Mouse (Mus musculus) liver, embryonic 12.5 days (tissue): ENCODE measurements around the gene Socs2. TPM values are rescaled to one million over a fixed set of nuclear protein-coding genes. Genes with fewer than 3 reads are reported as not detected.
"Not testable (repeated sequence)": the region's sequence is repeated elsewhere in the genome, so short reads cannot be mapped to it uniquely, and the experiment has no call there.

Experiments
- ATAC-seq: fragments of 200-750 bp; cut with Nextera tagmentation; 2 replicates; pipeline ENCODE4 v1.8.0; 2017; ENCODE audit warnings: moderate number of reproducible peaks, mild to moderate bottlenecking, moderate library complexity
- H3K27ac ChIP-seq: fragments of 300-500 bp; sonication (generic); 2 replicates; pipeline ENCODE4 v1.5.1; 2016; ENCODE audit warnings: mild to moderate bottlenecking
- H3K27me3 ChIP-seq: fragments of 300-500 bp; sonication (generic); replicated peaks from 2 replicates; pipeline ENCODE4 v1.6.1; 2016; ENCODE audit warnings: mild to moderate bottlenecking, moderate library complexity
- H3K36me3 ChIP-seq: fragments of 300-500 bp; sonication (generic); 2 replicates; pipeline ENCODE4 v1.6.1; 2016; ENCODE audit warnings: mild to moderate bottlenecking, moderate library complexity
- H3K4me1 ChIP-seq: fragments of 300-500 bp; sonication (generic); 2 replicates; pipeline ENCODE4 v1.6.1; 2016
- H3K4me2 ChIP-seq: fragments of 300-500 bp; sonication (generic); 2 replicates; pipeline ENCODE4 v1.6.1; 2016; ENCODE audit warnings: mild to moderate bottlenecking, moderate library complexity
- H3K4me3 ChIP-seq: fragments of 300-500 bp; sonication (generic); 2 replicates; pipeline ENCODE4 v1.5.1; 2016; ENCODE audit warnings: mild to moderate bottlenecking, moderate library complexity
- H3K9ac ChIP-seq: fragments of 300-500 bp; sonication (generic); 2 replicates; pipeline ENCODE4 v1.6.1; 2016; ENCODE audit warnings: mild to moderate bottlenecking, moderate library complexity
- H3K9me3 ChIP-seq: fragments of 300-500 bp; sonication (generic); replicated peaks from 2 replicates; pipeline ENCODE4 v1.6.1; 2016; ENCODE audit warnings: mild to moderate bottlenecking, moderate library complexity
- WGBS: fragments of 180-500 bp; shearing (Covaris S2); methylation state at CpG from one replicate; pipeline ENCODE4 v1.1.7; 2016; ENCODE audit not compliant: insufficient replicate concordance; 5-methylcytosine and 5-hydroxymethylcytosine counted together
- polyA plus RNA-seq: library from polyadenylated mRNA; unstranded; fragments of >200 nt; fragmentation: Nextera tagmentation; extraction: Ambion mirVana; gene quantifications from 2 replicates; pipeline ENCODE4 v1.2.1, GENCODE M21; 2016

The Socs2 gene
- polyA plus RNA-seq, 1 experiment from 2014 or later = 10.1 TPM

GRCm38 (mm10) chr10:95407541-95408160, 9.3 kb downstream of the Socs2 start:
- Histone ChIP-seq H3K36me3 (no peaks in the 10 kb centered on the region), H3K9ac (no peak overlapping the region), H3K9me3 (no peaks in the 10 kb centered on the region), H3K27ac (no peak overlapping the region), H3K4me2 (no peak overlapping the region), H3K4me1 (no peaks in the 10 kb centered on the region), H3K27me3 (peaks cover 23% of the 10 kb centered on the region), H3K4me3 (no peak overlapping the region)
- WGBS = 62% methylated on average over 12 of the region's 12 CpGs
- ATAC-seq = no peak

GRCm38 (mm10) chr10:95404774-95405173, 12.2 kb downstream of the Socs2 start:
- Histone ChIP-seq H3K9ac (no peak overlapping the region), H3K27me3 (peaks cover 13% of the 10 kb centered on the region), H3K27ac (no peak overlapping the region), H3K4me3 (no peak overlapping the region), H3K4me1 (no peaks in the 10 kb centered on the region), H3K4me2 (no peak overlapping the region), H3K9me3 (no peaks in the 10 kb centered on the region), H3K36me3 (no peaks in the 10 kb centered on the region)
- ATAC-seq = no peak
- WGBS = 72% methylated on average over 2 of the region's 2 CpGs

- Histone ChIP-seq H3K4me1 (peaks cover 4% of the 10 kb centered on the region; the same call in 1 of the 2 replicates), H3K4me3 (no peak overlapping the region), H3K9me3 (no peaks in the 10 kb centered on the region), H3K27ac (no peak overlapping the region), H3K4me2 (no peak overlapping the region), H3K27me3 (peaks cover 56% of the 10 kb centered on the region), H3K36me3 (no peaks in the 10 kb centered on the region), H3K9ac (no peak overlapping the region)
- 66% methylated on average over 13 of the region's 13 CpGs for WGBS
- ATAC-seq = no peak
Measured at GRCm38 (mm10) chr10:95399689-95400354, 17.2 kb downstream of the Socs2 start.

- Histone ChIP-seq H3K4me2 (peak overlapping the region; percentile 43), H3K4me1 (peaks cover 4% of the 10 kb centered on the region; the same call in 1 of the 2 replicates), H3K27ac (no peak overlapping the region), H3K36me3 (no peaks in the 10 kb centered on the region), H3K4me3 (no peak overlapping the region), H3K9me3 (no peaks in the 10 kb centered on the region), H3K27me3 (peaks cover 61% of the 10 kb centered on the region), H3K9ac (no peak overlapping the region)
- ATAC-seq = no peak
- 7% methylated on average over 17 of the region's 18 CpGs for WGBS
Measured at GRCm38 (mm10) chr10:95398489-95398888, 18.5 kb downstream of the Socs2 start.

- no peak overlapping the region for H3K9ac ChIP-seq
- 65% methylated on average over 7 of the region's 7 CpGs for WGBS
- ATAC-seq = no peak
- H3K9me3 ChIP-seq = no peaks in the 10 kb centered on the region
- no peak overlapping the region for H3K27ac ChIP-seq
- H3K4me3 ChIP-seq = no peak overlapping the region
- no peaks in the 10 kb centered on the region for H3K36me3 ChIP-seq
- H3K4me1 ChIP-seq = peaks cover 4% of the 10 kb centered on the region; the same call in 1 of the 2 replicates
- H3K27me3 ChIP-seq = peaks cover 61% of the 10 kb centered on the region
- no peak overlapping the region for H3K4me2 ChIP-seq
Measured at GRCm38 (mm10) chr10:95397191-95397835, 19.7 kb downstream of the Socs2 start.

GRCm38 (mm10) chr10:95396356-95396755, 20.6 kb downstream of the Socs2 start:
- H3K4me2 ChIP-seq = no peak overlapping the region
- no peaks in the 10 kb centered on the region for H3K9me3 ChIP-seq
- H3K27me3 ChIP-seq = peaks cover 61% of the 10 kb centered on the region
- H3K4me3 ChIP-seq = no peak overlapping the region
- H3K4me1 ChIP-seq = peaks cover 4% of the 10 kb centered on the region; the same call in 1 of the 2 replicates
- no peak overlapping the region for H3K27ac ChIP-seq
- H3K9ac ChIP-seq = no peak overlapping the region
- no peaks in the 10 kb centered on the region for H3K36me3 ChIP-seq
- no peak for ATAC-seq
- WGBS = 66% methylated on average over 8 of the region's 8 CpGs

- Histone ChIP-seq H3K4me1 (peaks cover 4% of the 10 kb centered on the region; the same call in 1 of the 2 replicates), H3K4me3 (no peak overlapping the region), H3K9me3 (no peaks in the 10 kb centered on the region), H3K27ac (no peak overlapping the region), H3K27me3 (peaks cover 57% of the 10 kb centered on the region), H3K4me2 (peak overlapping the region; percentile 20), H3K9ac (no peak overlapping the region), H3K36me3 (no peaks in the 10 kb centered on the region)
- ATAC-seq = no peak
- 37% methylated on average over 25 of the region's 25 CpGs for WGBS
Measured at GRCm38 (mm10) chr10:95394819-95395812, 21.9 kb downstream of the Socs2 start.

GRCm38 (mm10) chr10:95392073-95392472, 24.9 kb downstream of the Socs2 start:
- Histone ChIP-seq H3K4me2 (no peak overlapping the region), H3K27me3 (peaks cover 29% of the 10 kb centered on the region), H3K9ac (no peak overlapping the region), H3K4me3 (no peak overlapping the region), H3K36me3 (no peaks in the 10 kb centered on the region), H3K4me1 (no peaks in the 10 kb centered on the region), H3K9me3 (no peaks in the 10 kb centered on the region), H3K27ac (no peak overlapping the region)
- 78% methylated on average over 8 of the region's 8 CpGs for WGBS
- ATAC-seq = no peak

- Histone ChIP-seq H3K9ac (no peak overlapping the region), H3K27me3 (peaks cover 17% of the 10 kb centered on the region; the same call in 1 of the 2 replicates), H3K27ac (no peak overlapping the region), H3K4me2 (no peak overlapping the region), H3K4me1 (no peaks in the 10 kb centered on the region), H3K36me3 (no peaks in the 10 kb centered on the region), H3K9me3 (no peaks in the 10 kb centered on the region), H3K4me3 (no peak overlapping the region)
- WGBS = 80% methylated on average over 9 of the region's 9 CpGs
- no peak for ATAC-seq
Measured at GRCm38 (mm10) chr10:95390871-95391270, 26.1 kb downstream of the Socs2 start.

- not testable (repeated sequence) for H3K27ac ChIP-seq, H3K9ac ChIP-seq, H3K36me3 ChIP-seq, H3K4me3 ChIP-seq, ATAC-seq, H3K4me2 ChIP-seq, H3K27me3 ChIP-seq, H3K9me3 ChIP-seq, H3K4me1 ChIP-seq
- WGBS = 72% methylated on average over 5 of the region's 5 CpGs
Measured at GRCm38 (mm10) chr10:95389805-95390204, 27.2 kb downstream of the Socs2 start.

- Histone ChIP-seq H3K9me3 (no peaks in the 10 kb centered on the region), H3K27ac (no peak overlapping the region), H3K27me3 (no peaks in the 10 kb centered on the region), H3K4me1 (no peaks in the 10 kb centered on the region), H3K36me3 (no peaks in the 10 kb centered on the region), H3K4me3 (no peak overlapping the region), H3K4me2 (no peak overlapping the region), H3K9ac (no peak overlapping the region)
- WGBS = 63% methylated on average over 23 of the region's 23 CpGs
- ATAC-seq = no peak
Measured at GRCm38 (mm10) chr10:95388821-95389477, 28.0 kb downstream of the Socs2 start.
